In the genomic region with DNA sequence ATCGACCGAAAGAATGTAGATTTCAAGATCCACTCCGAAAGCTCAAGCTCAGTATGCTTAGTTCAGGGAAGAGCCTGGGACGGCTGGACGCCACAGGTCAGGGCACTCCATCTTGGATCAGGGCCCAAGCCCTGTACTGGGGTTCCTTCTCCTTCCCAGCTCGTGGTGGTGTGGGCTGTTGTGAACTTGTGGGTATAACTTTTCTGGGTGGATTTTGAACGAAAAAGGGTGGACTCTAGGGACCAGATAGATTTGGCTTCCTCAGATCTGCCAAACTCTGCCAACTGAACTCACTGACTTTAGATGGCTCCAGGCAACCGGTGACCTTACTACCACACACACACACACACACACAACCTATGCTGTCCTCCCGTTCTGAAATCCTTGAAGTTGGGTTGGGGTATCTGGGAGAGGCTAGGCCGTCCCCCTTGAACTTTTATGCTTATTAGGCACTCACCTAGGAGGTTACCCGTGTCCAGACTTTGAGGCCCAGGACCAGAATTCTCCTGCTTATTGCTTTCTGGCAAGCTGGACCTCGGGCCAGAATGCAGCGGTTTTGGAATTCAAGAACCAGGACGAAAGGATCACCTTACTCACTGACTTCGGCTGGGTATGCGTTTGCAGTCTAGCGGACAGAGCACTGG, we compare ENCODE assay signal across 9 mouse cellular contexts. TPM values are rescaled to one million over a fixed set of nuclear protein-coding genes. Genes with fewer than 3 reads are reported as not detected.
A peak's percentile ranks its signal among the peaks of the same experiment; 100 is the strongest.
DNase-seq lines count a peak whose midpoint lies in the region; ATAC-seq and TF ChIP-seq lines count a peak whose summit lies in the region.
"Had no signal": no experiment of that assay in that cellular context is flagged by ENCODE, and none has a peak within 500 bp of the region (broad histone marks: within the 10 kb centered on the region; RNA-seq: fewer than 3 reads in every experiment).

No protein-coding gene starts in this region.

- H3K4me3 ChIP-seq in hindbrain, embryonic 10.5 days: peak overlapping the region; percentile 61
- no peak overlapping the region for H3K4me3 ChIP-seq in hindbrain, embryonic 16.5 days (ENCODE audit: low read length)
- peak overlapping the region; percentile 85 for H3K4me3 ChIP-seq in testis, adult 2 months (ENCODE audit: control insufficient read depth, low read depth, low read length)
- no peak overlapping the region for H3K4me3 ChIP-seq in limb, embryonic 11.5 days (ENCODE audit: low read depth, low read length)
- H3K4me3 ChIP-seq: myocyte had no signal

- TF ChIP-seq CTCF in testis, adult 2 months (IDR thresholded peaks at IDR 0.05; ENCODE audit: control insufficient read depth, insufficient read depth, insufficient replicate concordance, low read depth, low read length): no peak

- DNase-seq in hindbrain, embryonic 10.5 days (ENCODE audit: low spot score): peak; percentile 35
- no peak for DNase-seq in testis, postnatal 10 days (ENCODE audit: low spot score)
- DNase-seq in limb, embryonic 11.5 days (ENCODE audit: low spot score): peak; percentile 55
- no peak for DNase-seq in ovary, postnatal 10 days (ENCODE audit: low spot score)
- no peak for DNase-seq in left cerebral cortex, adult 8-10 months (ENCODE audit: low spot score in 2 of 2)
- DNase-seq: thymus, postnatal 14 days had no signal

- peaks cover 62% of the 10 kb centered on the region for H3K4me1 ChIP-seq in hindbrain, embryonic 10.5 days (replicated peaks)
- peaks cover 19% of the 10 kb centered on the region for H3K4me1 ChIP-seq in hindbrain, embryonic 16.5 days (ENCODE audit: control insufficient read depth, insufficient read depth, low read depth, low read length)
- peaks cover 40% of the 10 kb centered on the region for H3K4me1 ChIP-seq in testis, adult 2 months (ENCODE audit: control insufficient read depth, insufficient read depth, low read length)
- peaks cover 18% of the 10 kb centered on the region for H3K4me1 ChIP-seq in limb, embryonic 11.5 days (ENCODE audit: control insufficient read depth, insufficient read depth, low read length)

- peaks cover 100% of the 10 kb centered on the region for H3K27me3 ChIP-seq in hindbrain, embryonic 10.5 days (ENCODE audit: insufficient read depth, poor library complexity, severe bottlenecking)
- peaks cover 64% of the 10 kb centered on the region for H3K27me3 ChIP-seq in hindbrain, embryonic 16.5 days (replicated peaks; ENCODE audit: control insufficient read depth, insufficient read depth, low read length)
- peaks cover 2% of the 10 kb centered on the region; the same call in 1 of the 2 replicates for H3K27me3 ChIP-seq in testis, adult 2 months (ENCODE audit: control insufficient read depth, insufficient read depth, low read length)
- peaks cover 95% of the 10 kb centered on the region for H3K27me3 ChIP-seq in limb, embryonic 11.5 days (ENCODE audit: control insufficient read depth, insufficient read depth, low read length)

- no peak overlapping the region for H3K9ac ChIP-seq in hindbrain, embryonic 16.5 days (ENCODE audit: low read depth, low read length)
- no peak overlapping the region for H3K9ac ChIP-seq in limb, embryonic 11.5 days (ENCODE audit: low read length)

- H3K27ac ChIP-seq in hindbrain, embryonic 10.5 days: 0 out of 2 replicates have a peak overlapping the region, but pooled peaks have one; percentile 73
- no peak overlapping the region for H3K27ac ChIP-seq in hindbrain, embryonic 16.5 days (ENCODE audit: low read depth, low read length)
- no peak overlapping the region for H3K27ac ChIP-seq in testis, adult 2 months (ENCODE audit: control insufficient read depth, insufficient read depth, low read depth, low read length)
- no peak overlapping the region for H3K27ac ChIP-seq in limb, embryonic 11.5 days (replicated peaks; ENCODE audit: low read depth, low read length)

- no peak overlapping the region for H3K4me2 ChIP-seq in hindbrain, embryonic 16.5 days (ENCODE audit: low read length)
- no peak overlapping the region for H3K4me2 ChIP-seq in limb, embryonic 11.5 days (ENCODE audit: low read depth, severe bottlenecking)

- TF ChIP-seq POLR2A in testis, adult 2 months (IDR thresholded peaks at IDR 0.05; ENCODE audit: control insufficient read depth, low read depth, low read length): no peak

- ATAC-seq in hindbrain, embryonic 16.5 days: no peak
- no peak for ATAC-seq in limb, embryonic 11.5 days (ENCODE audit: insufficient number of reproducible peaks, low FRiP score, low TSS enrichment, low read depth)

- no peaks in the 10 kb centered on the region for H3K9me3 ChIP-seq in hindbrain, embryonic 10.5 days
- H3K9me3 ChIP-seq in hindbrain, embryonic 16.5 days (ENCODE audit: control insufficient read depth, low read length): no peaks in the 10 kb centered on the region
- no peaks in the 10 kb centered on the region for H3K9me3 ChIP-seq in limb, embryonic 11.5 days (ENCODE audit: control insufficient read depth, low read length)

- 10% methylated on average over 17 of the region's 17 CpGs for WGBS in hindbrain, embryonic 10.5 days
- WGBS in hindbrain, embryonic 16.5 days: 11% methylated on average over 17 of the region's 17 CpGs
- WGBS in limb, embryonic 11.5 days: 10% methylated on average over 17 of the region's 17 CpGs

- H3K36me3 ChIP-seq in hindbrain, embryonic 10.5 days: peaks cover 18% of the 10 kb centered on the region
- H3K36me3 ChIP-seq in hindbrain, embryonic 16.5 days (ENCODE audit: control insufficient read depth, insufficient read depth, low read length): no peaks in the 10 kb centered on the region
- H3K36me3 ChIP-seq in testis, adult 2 months (ENCODE audit: control insufficient read depth, insufficient read depth, low read length): no peaks in the 10 kb centered on the region
- no peaks in the 10 kb centered on the region for H3K36me3 ChIP-seq in limb, embryonic 11.5 days (ENCODE audit: control insufficient read depth, insufficient read depth, low read length)

RNA-seq across cellular contexts. Expression of gene Nkx6-2, which starts 0.6 kb away (rescaled TPM):
- polyA plus RNA-seq in hindbrain, embryonic 10.5 days (2016; fragmentation: Nextera tagmentation; extraction: Ambion mirVana): 35.8 and 36.0 TPM in 2 replicates
- 9.4 and 9.8 TPM in 2 replicates for polyA plus RNA-seq in hindbrain, embryonic 16.5 days (2015; fragmentation: Nextera tagmentation; extraction: Ambion mirVana)
- polyA plus RNA-seq in testis, adult 2 months (2012; rRNA removed): 14.5 and 15.5 TPM in 2 replicates
- polyA plus RNA-seq in limb, embryonic 11.5 days (2014; fragmentation: Nextera tagmentation; extraction: Ambion mirVana): not detected in 2 replicates
- total RNA-seq in left cerebral cortex, adult 8-10 months (2022): 10 to 100 TPM; 12.9 to 15.2 (median 13.9) TPM
- polyA plus RNA-seq: myocyte had no signal

Comparison
In these comparisons a context has a peak if more than half of its experiments do, and no peak if none do; other contexts are left out.
1. H3K4me3 ChIP-seq: peak in hindbrain, embryonic 10.5 days (single experiment) and testis, adult 2 months (single experiment); none in hindbrain, embryonic 16.5 days (single experiment) and limb, embryonic 11.5 days (single experiment).
2. DNase-seq: peak in hindbrain, embryonic 10.5 days (single experiment) and limb, embryonic 11.5 days (single experiment); none in testis, postnatal 10 days (single experiment), ovary, postnatal 10 days (single experiment) and left cerebral cortex, adult 8-10 months (0 of 2).
3. RNA of gene Nkx6-2, which starts 0.6 kb away (polyA plus RNA-seq): 35.8 to 36.0 TPM in hindbrain, embryonic 10.5 days, 14.5 to 15.5 TPM in testis, adult 2 months and 9.4 to 9.8 TPM in hindbrain, embryonic 16.5 days; not detected in limb, embryonic 11.5 days; every median in the first group is over 10 times any median in the second.